Mouse (Mus musculus) C2C12 (cell line): ENCODE measurements around the gene Cpm. TPM values are rescaled to one million over a fixed set of nuclear protein-coding genes. Genes with fewer than 3 reads are reported as not detected.

Experiments
- H3K27me3 ChIP-seq: one replicate; pipeline ENCODE4 v1.6.1; 2011; ENCODE audit not compliant: control insufficient read depth, insufficient read depth, insufficient read length
- H3K36me3 ChIP-seq: one replicate; pipeline ENCODE4 v1.6.1; 2011; ENCODE audit not compliant: control insufficient read depth, insufficient read depth
- H3K4me3 ChIP-seq: one replicate; pipeline ENCODE4 v1.5.1; 2011; ENCODE audit warnings: mild to moderate bottlenecking, control low read depth; ENCODE audit not compliant: poor library complexity, insufficient read depth, severe bottlenecking
- H3K79me2 ChIP-seq: one replicate; pipeline ENCODE4 v1.6.1; 2011; ENCODE audit not compliant: control insufficient read depth, insufficient read depth
- H3K79me3 ChIP-seq: one replicate; pipeline ENCODE4 v1.6.1; 2011; ENCODE audit warnings: low read depth, control low read depth
- H3ac ChIP-seq: one replicate; pipeline ENCODE3; 2011; ENCODE audit warnings: low read depth; ENCODE audit not compliant: control insufficient read depth, insufficient read length
- CEBPB ChIP-seq: IDR thresholded peaks from one replicate; pipeline ENCODE4 v1.6.1; 2011; ENCODE audit warnings: low read depth, mild to moderate bottlenecking, control low read depth, moderate library complexity
- CTCF ChIP-seq: IDR thresholded peaks from one replicate; pipeline ENCODE4 v1.5.1; 2011; ENCODE audit not compliant: control insufficient read depth, insufficient read depth, insufficient read length
- FOSL1 ChIP-seq: IDR thresholded peaks from one replicate; pipeline ENCODE4 v1.8.0; 2011; ENCODE audit warnings: mild to moderate bottlenecking, low read length; ENCODE audit not compliant: poor library complexity, insufficient read depth, severe bottlenecking
- MAX ChIP-seq: IDR thresholded peaks from one replicate; pipeline ENCODE4 v1.6.1; 2011; ENCODE audit warnings: mild to moderate bottlenecking, control low read depth
- MYOD1 ChIP-seq: IDR thresholded peaks from one replicate; pipeline ENCODE4 v1.6.1; 2011; ENCODE audit warnings: low read depth; ENCODE audit not compliant: control insufficient read depth, insufficient read length
- MYOG ChIP-seq: IDR thresholded peaks from one replicate; pipeline ENCODE4 v1.6.1; 2011; ENCODE audit not compliant: control insufficient read depth, insufficient read length; ENCODE audit errors: extremely low read depth
- USF1 ChIP-seq: IDR thresholded peaks from one replicate; pipeline ENCODE4 v1.6.1; 2011; ENCODE audit warnings: low read depth, mild to moderate bottlenecking, control low read depth, moderate library complexity
- polyA plus RNA-seq: library from polyadenylated mRNA; unstranded; fragments of >200 nt; fragmentation: generic; extraction: Trizol; gene quantifications from one replicate; pipeline ENCODE4 v1.2.1, GENCODE M21; 2012; ENCODE audit warnings: missing spikeins

The Cpm gene
- polyA plus RNA-seq, 1 experiment: 0.06 TPM

- H3K79me3 ChIP-seq: peaks cover 56% of the 10 kb centered on the region
- TF ChIP-seq FOSL1: no peak
- no peak for TF ChIP-seq USF1
- TF ChIP-seq MYOD1: no peak
- TF ChIP-seq CTCF: no peak
- no peak for TF ChIP-seq CEBPB
- peak overlapping the region; percentile 92 for H3K4me3 ChIP-seq
- H3ac ChIP-seq: peak overlapping the region; percentile 95
- H3K79me2 ChIP-seq: peaks cover 67% of the 10 kb centered on the region
- H3K27me3 ChIP-seq: no peaks in the 10 kb centered on the region
- H3K36me3 ChIP-seq: peaks cover 52% of the 10 kb centered on the region
Measured at GRCm38 (mm10) chr10:117709326-117709830, 80.1 kb downstream of the Cpm start.

- no peaks in the 10 kb centered on the region for H3K27me3 ChIP-seq
- H3K4me3 ChIP-seq: peak overlapping the region; percentile 92
- peak overlapping the region; percentile 95 for H3ac ChIP-seq
- peaks cover 49% of the 10 kb centered on the region for H3K79me3 ChIP-seq
- peaks cover 45% of the 10 kb centered on the region for H3K36me3 ChIP-seq
- peaks cover 60% of the 10 kb centered on the region for H3K79me2 ChIP-seq
- TF ChIP-seq MYOD1: peak; percentile 45
- no peak for TF ChIP-seq CTCF
Measured at GRCm38 (mm10) chr10:117709930-117710603, 80.8 kb downstream of the Cpm start.

- H3K27me3 ChIP-seq: no peaks in the 10 kb centered on the region
- H3K4me3 ChIP-seq: peak within 1 kb of the TSS; percentile 92
- peaks cover 54% of the 10 kb centered on the region for H3K79me2 ChIP-seq
- TF ChIP-seq CTCF (peak; percentile 76), USF1 (no peak), MAX (peak; percentile 20)
- H3ac ChIP-seq: peak within 1 kb of the TSS; percentile 95
- H3K79me3 ChIP-seq: peaks cover 43% of the 10 kb centered on the region
- peaks cover 39% of the 10 kb centered on the region for H3K36me3 ChIP-seq
Measured at GRCm38 (mm10) chr10:117710604-117711141, 81.4 kb downstream of the Cpm start, which contains the start of gene Mdm2. TSS of gene Mdm2 (minus strand) at chr10:117710758.

- Histone ChIP-seq H3K36me3 (peaks cover 32% of the 10 kb centered on the region), H3K79me2 (peaks cover 47% of the 10 kb centered on the region), H3K79me3 (peaks cover 36% of the 10 kb centered on the region), H3K4me3 (no peak overlapping the region), H3ac (no peak overlapping the region), H3K27me3 (no peaks in the 10 kb centered on the region)
- TF ChIP-seq FOSL1 (no peak), USF1 (no peak), MYOD1 (no peak), CTCF (no peak), CEBPB (no peak), MYOG (no peak), MAX (no peak)
Measured at GRCm38 (mm10) chr10:117711408-117711807, 82.1 kb downstream of the Cpm start.

GRCm38 (mm10) chr10:117712191-117712754, 83.0 kb downstream of the Cpm start:
- Histone ChIP-seq H3ac (no peak overlapping the region), H3K79me2 (peaks cover 38% of the 10 kb centered on the region), H3K4me3 (no peak overlapping the region), H3K27me3 (no peaks in the 10 kb centered on the region), H3K36me3 (peaks cover 23% of the 10 kb centered on the region), H3K79me3 (peaks cover 27% of the 10 kb centered on the region)
- TF ChIP-seq MYOG (no peak), MYOD1 (no peak), FOSL1 (no peak), MAX (no peak), CTCF (no peak)

- H3K36me3 ChIP-seq: peaks cover 17% of the 10 kb centered on the region
- H3K27me3 ChIP-seq: no peaks in the 10 kb centered on the region
Measured at GRCm38 (mm10) chr10:117712871-117713270, 83.6 kb downstream of the Cpm start.

More at GRCm38 (mm10) chr10:117712871-117713270, 83.6 kb downstream of the Cpm start:
- TF ChIP-seq MYOD1 (no peak), CEBPB (no peak), MYOG (no peak), CTCF (no peak), MAX (no peak), FOSL1 (no peak)
- peaks cover 21% of the 10 kb centered on the region for H3K79me3 ChIP-seq
- peaks cover 32% of the 10 kb centered on the region for H3K79me2 ChIP-seq
- H3ac ChIP-seq: no peak overlapping the region
- no peak overlapping the region for H3K4me3 ChIP-seq
